Mouse (Mus musculus) cerebellum, adult 2 months (tissue): ENCODE measurements around the gene Aldh3b3.

Source experiments
- CTCF ChIP-seq: fragments of 200-500 bp; IDR thresholded peaks from 2 replicates; pipeline ENCODE4 v1.5.1; 2011; ENCODE audit warnings: low read depth, mild to moderate bottlenecking, control low read depth, low read length, moderate library complexity, borderline replicate concordance; ENCODE audit not compliant: insufficient read depth
- POLR2A ChIP-seq: fragments of 200-500 bp; IDR thresholded peaks from 2 replicates; pipeline ENCODE4 v1.6.1; 2011; ENCODE audit warnings: low read length, control low read depth, borderline replicate concordance; ENCODE audit not compliant: insufficient read depth

DNA sequence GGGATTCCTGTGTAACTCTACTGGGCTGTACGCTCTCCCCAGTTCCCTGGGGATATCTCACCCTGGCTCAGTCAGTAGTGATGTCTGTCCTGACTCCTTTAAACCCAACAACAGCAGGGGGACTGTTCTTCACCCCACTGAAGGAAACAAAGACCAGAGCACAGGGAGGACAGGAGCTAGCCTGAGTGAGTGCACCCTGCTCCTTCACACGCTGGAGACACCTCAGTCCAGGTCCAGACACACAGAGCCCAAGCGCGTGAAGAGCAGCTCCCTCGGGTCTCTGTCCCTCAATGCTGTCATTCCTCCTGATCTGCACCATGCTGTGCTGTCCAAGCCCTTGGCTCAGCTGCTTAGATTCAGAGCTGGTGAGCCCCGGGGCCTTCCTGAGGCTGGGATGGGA, 31.8 kb upstream of the Aldh3b3 start:
- no peak for TF ChIP-seq CTCF
- no peak for TF ChIP-seq POLR2A
